Mouse (Mus musculus) myocyte (in vitro differentiated cells): ENCODE measurements at regions not wholly inside any gene's neighbourhood (a gene's known extent, or its start where the extent isn't known, plus 50 kb on each side); places are given as distances from the start of the nearest gene placed in this dataset.

Experiments
- E2F4 ChIP-seq: IDR thresholded peaks from one replicate; pipeline ENCODE4 v1.6.1; 2011; ENCODE audit warnings: mild to moderate bottlenecking, control low read depth, moderate library complexity; ENCODE audit not compliant: insufficient read depth
- MAX ChIP-seq: IDR thresholded peaks from one replicate; pipeline ENCODE4 v1.6.1; 2011; ENCODE audit warnings: low read depth, mild to moderate bottlenecking, control low read depth
- POLR2A ChIP-seq: IDR thresholded peaks from one replicate; pipeline ENCODE4 v1.6.1; 2011; ENCODE audit warnings: low read depth, mild to moderate bottlenecking, control low read depth, moderate library complexity; ENCODE audit not compliant: insufficient read length
- POLR2AphosphoS2 ChIP-seq: IDR thresholded peaks from one replicate; pipeline ENCODE4 v1.6.1; 2011; ENCODE audit warnings: low read depth, control low read depth; ENCODE audit not compliant: insufficient read length
- REST ChIP-seq: IDR thresholded peaks from one replicate; pipeline ENCODE4 v1.6.1; 2011; ENCODE audit warnings: mild to moderate bottlenecking, control low read depth, moderate library complexity; ENCODE audit not compliant: insufficient read depth, insufficient read length
- USF1 ChIP-seq: IDR thresholded peaks from one replicate; pipeline ENCODE4 v1.6.1; 2011; ENCODE audit warnings: low read depth, mild to moderate bottlenecking, control low read depth, moderate library complexity

DNA sequence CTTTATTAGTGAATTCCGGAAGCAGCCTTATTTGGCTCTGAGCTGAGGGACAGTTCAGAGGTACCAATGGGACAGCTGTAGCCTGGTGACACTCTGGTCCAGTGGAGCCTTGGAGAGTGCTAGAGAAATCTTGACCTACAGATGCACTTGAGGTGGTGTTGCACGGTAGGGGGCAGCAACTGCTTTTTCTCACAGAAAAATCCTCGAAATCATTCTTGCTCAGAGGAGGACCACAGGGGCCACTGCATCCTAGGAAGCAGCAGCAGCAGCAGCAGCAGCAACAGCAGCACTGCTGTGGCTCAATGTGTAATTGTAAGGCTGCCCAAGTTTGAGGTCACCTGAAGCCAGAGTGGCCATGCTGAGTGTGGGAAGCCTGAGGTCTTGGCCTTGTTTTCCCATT is 299.7 kb upstream of the Ppp2r3a start:
- TF ChIP-seq USF1 (no peak), POLR2A (no peak), MAX (no peak), E2F4 (no peak), REST (no peak), POLR2AphosphoS2 (no peak)
